Mouse (Mus musculus): ENCODE data around the gene Usp30.

- TF ChIP-seq EP300 (IDR thresholded peaks at IDR 0.05; ENCODE audit: low read depth) (no peak), CTCF (IDR thresholded peaks at IDR 0.05; ENCODE audit: low read depth) (no peak; the same call in 1 of the 2 replicates)
These were observed 108.8 kb downstream of the Usp30 start for GRCm38 (mm10) chr5:114173877-114174581.

All from heart, postnatal 0 days (tissue).